Mouse (Mus musculus): Measurements from ENCODE around the gene Ubiad1. TPM values are rescaled to one million over a fixed set of nuclear protein-coding genes. Genes with fewer than 3 reads are reported as not detected.

The Ubiad1 gene
- polyA plus RNA-seq, 1 experiment = 22.6 TPM

GRCm38 (mm10) chr4:148429121-148429520, 15.4 kb downstream of the Ubiad1 start:
- no peaks in the 10 kb centered on the region for H3K36me3 ChIP-seq (ENCODE audit: control insufficient read depth, insufficient read depth)
- no peaks in the 10 kb centered on the region for H3K79me2 ChIP-seq (ENCODE audit: control insufficient read depth, insufficient read depth)
- H3K4me3 ChIP-seq = no peak overlapping the region
- TF ChIP-seq POLR2AphosphoS2 (IDR thresholded peaks at IDR 0.05; ENCODE audit: insufficient read length, low read depth) = no peak
- no peak for TF ChIP-seq E2F4 (IDR thresholded peaks at IDR 0.05; ENCODE audit: insufficient read depth)
- no peak for TF ChIP-seq REST (IDR thresholded peaks at IDR 0.05; ENCODE audit: insufficient read depth, insufficient read length)
- no peak for TF ChIP-seq TCF3 (IDR thresholded peaks at IDR 0.05; ENCODE audit: insufficient read length, low read depth)
- TF ChIP-seq MYOG (IDR thresholded peaks at IDR 0.05; ENCODE audit: control insufficient read depth in 1 of 3, insufficient read depth in 1 of 3, insufficient read length in 2 of 3, low read depth in 2 of 3) = no peak
- no peak for TF ChIP-seq MAX (IDR thresholded peaks at IDR 0.05; ENCODE audit: low read depth)
- no peak for TF ChIP-seq TCF12 (IDR thresholded peaks at IDR 0.05; ENCODE audit: insufficient read depth, poor library complexity, severe bottlenecking)
- TF ChIP-seq SRF (IDR thresholded peaks at IDR 0.05; ENCODE audit: control insufficient read depth, insufficient read length, low read depth) = no peak
- no peak for TF ChIP-seq USF1 (IDR thresholded peaks at IDR 0.05; ENCODE audit: low read depth)
- TF ChIP-seq CEBPB (IDR thresholded peaks at IDR 0.05; ENCODE audit: insufficient read depth, poor library complexity, severe bottlenecking) = no peak
- TF ChIP-seq MYOD1 (IDR thresholded peaks at IDR 0.05; ENCODE audit: control insufficient read depth in 1 of 3, insufficient read length in 2 of 3, low read depth in 2 of 3) = no peak
- no peak for TF ChIP-seq POLR2A (IDR thresholded peaks at IDR 0.05; ENCODE audit: insufficient read length, low read depth)
- H3K27me3 ChIP-seq (ENCODE audit: control insufficient read depth, insufficient read depth, insufficient read length) = no peaks in the 10 kb centered on the region
- H3K4me2 ChIP-seq (ENCODE audit: low read depth) = no peak overlapping the region
- no peak overlapping the region for H3ac ChIP-seq (ENCODE audit: control insufficient read depth, insufficient read length)

- Histone ChIP-seq H3K4me2 (ENCODE audit: low read depth) (no peak overlapping the region), H3K27me3 (ENCODE audit: control insufficient read depth, insufficient read depth, insufficient read length) (no peaks in the 10 kb centered on the region), H3K79me2 (ENCODE audit: control insufficient read depth, insufficient read depth) (no peaks in the 10 kb centered on the region), H3ac (ENCODE audit: control insufficient read depth, insufficient read length) (no peak overlapping the region), H3K36me3 (ENCODE audit: control insufficient read depth, insufficient read depth) (no peaks in the 10 kb centered on the region), H3K4me3 (no peak overlapping the region)
- TF ChIP-seq TCF12 (IDR thresholded peaks at IDR 0.05; ENCODE audit: insufficient read depth, poor library complexity, severe bottlenecking) = no peak
- no peak for TF ChIP-seq MYOG (IDR thresholded peaks at IDR 0.05; ENCODE audit: control insufficient read depth in 1 of 3, insufficient read depth in 1 of 3, insufficient read length in 2 of 3, low read depth in 2 of 3)
- TF ChIP-seq SRF (IDR thresholded peaks at IDR 0.05; ENCODE audit: control insufficient read depth, insufficient read length, low read depth) = no peak
These were observed 16.0 kb downstream of the Ubiad1 start for GRCm38 (mm10) chr4:148428544-148428943.

- Histone ChIP-seq H3K4me2 (ENCODE audit: low read depth) (no peak overlapping the region), H3K36me3 (ENCODE audit: control insufficient read depth, insufficient read depth) (no peaks in the 10 kb centered on the region), H3K79me2 (ENCODE audit: control insufficient read depth, insufficient read depth) (no peaks in the 10 kb centered on the region), H3ac (ENCODE audit: control insufficient read depth, insufficient read length) (no peak overlapping the region), H3K4me3 (no peak overlapping the region), H3K27me3 (ENCODE audit: control insufficient read depth, insufficient read depth, insufficient read length) (no peaks in the 10 kb centered on the region)
- no peak for TF ChIP-seq CEBPB (IDR thresholded peaks at IDR 0.05; ENCODE audit: insufficient read depth, poor library complexity, severe bottlenecking)
These were observed 17.4 kb downstream of the Ubiad1 start for GRCm38 (mm10) chr4:148426950-148427850.

GRCm38 (mm10) chr4:148417559-148417958, 27.0 kb downstream of the Ubiad1 start:
- Histone ChIP-seq H3K27me3 (ENCODE audit: control insufficient read depth, insufficient read depth, insufficient read length) (peaks cover 36% of the 10 kb centered on the region), H3K4me2 (ENCODE audit: low read depth) (no peak overlapping the region), H3K36me3 (ENCODE audit: control insufficient read depth, insufficient read depth) (no peaks in the 10 kb centered on the region), H3K79me2 (ENCODE audit: control insufficient read depth, insufficient read depth) (no peaks in the 10 kb centered on the region), H3K4me3 (no peak overlapping the region), H3ac (ENCODE audit: control insufficient read depth, insufficient read length) (no peak overlapping the region)
- no peak for TF ChIP-seq MYOD1 (IDR thresholded peaks at IDR 0.05; ENCODE audit: control insufficient read depth in 1 of 3, insufficient read length in 2 of 3, low read depth in 2 of 3)
- TF ChIP-seq POLR2AphosphoS2 (IDR thresholded peaks at IDR 0.05; ENCODE audit: insufficient read length, low read depth) = no peak
- no peak for TF ChIP-seq E2F4 (IDR thresholded peaks at IDR 0.05; ENCODE audit: insufficient read depth)

- H3K36me3 ChIP-seq (ENCODE audit: control insufficient read depth, insufficient read depth) = no peaks in the 10 kb centered on the region
- no peak overlapping the region for H3K4me2 ChIP-seq (ENCODE audit: low read depth)
- peaks cover 36% of the 10 kb centered on the region for H3K27me3 ChIP-seq (ENCODE audit: control insufficient read depth, insufficient read depth, insufficient read length)
- no peak for TF ChIP-seq SRF (IDR thresholded peaks at IDR 0.05; ENCODE audit: control insufficient read depth, insufficient read length, low read depth)
- TF ChIP-seq POLR2A (IDR thresholded peaks at IDR 0.05; ENCODE audit: insufficient read length, low read depth) = no peak
- no peak for TF ChIP-seq USF1 (IDR thresholded peaks at IDR 0.05; ENCODE audit: low read depth)
- no peak for TF ChIP-seq REST (IDR thresholded peaks at IDR 0.05; ENCODE audit: insufficient read depth, insufficient read length)
- TF ChIP-seq TCF3 (IDR thresholded peaks at IDR 0.05; ENCODE audit: insufficient read length, low read depth) = no peak
- no peak for TF ChIP-seq MYOD1 (IDR thresholded peaks at IDR 0.05; ENCODE audit: control insufficient read depth in 1 of 3, insufficient read length in 2 of 3, low read depth in 2 of 3)
- no peak for TF ChIP-seq MYOG (IDR thresholded peaks at IDR 0.05; ENCODE audit: control insufficient read depth in 1 of 3, insufficient read depth in 1 of 3, insufficient read length in 2 of 3, low read depth in 2 of 3)
- no peak for TF ChIP-seq POLR2AphosphoS2 (IDR thresholded peaks at IDR 0.05; ENCODE audit: insufficient read length, low read depth)
- no peak for TF ChIP-seq E2F4 (IDR thresholded peaks at IDR 0.05; ENCODE audit: insufficient read depth)
- no peak for TF ChIP-seq CEBPB (IDR thresholded peaks at IDR 0.05; ENCODE audit: insufficient read depth, poor library complexity, severe bottlenecking)
- TF ChIP-seq MAX (IDR thresholded peaks at IDR 0.05; ENCODE audit: low read depth) = no peak
- TF ChIP-seq TCF12 (IDR thresholded peaks at IDR 0.05; ENCODE audit: insufficient read depth, poor library complexity, severe bottlenecking) = no peak
- H3K79me2 ChIP-seq (ENCODE audit: control insufficient read depth, insufficient read depth) = no peaks in the 10 kb centered on the region
- H3ac ChIP-seq (ENCODE audit: control insufficient read depth, insufficient read length) = no peak overlapping the region
- H3K4me3 ChIP-seq = no peak overlapping the region
These were observed 27.5 kb downstream of the Ubiad1 start for GRCm38 (mm10) chr4:148417074-148417526.
